Mouse (Mus musculus): ENCODE results near the gene Pofut2. TPM values are rescaled to one million over a fixed set of nuclear protein-coding genes. Genes with fewer than 3 reads are reported as not detected.

Pofut2 gene
- 78.3 and 80.8 TPM in 2 replicates for polyA plus RNA-seq (2012; ENCODE audit: insufficient read depth, low replicate concordance)

DNA sequence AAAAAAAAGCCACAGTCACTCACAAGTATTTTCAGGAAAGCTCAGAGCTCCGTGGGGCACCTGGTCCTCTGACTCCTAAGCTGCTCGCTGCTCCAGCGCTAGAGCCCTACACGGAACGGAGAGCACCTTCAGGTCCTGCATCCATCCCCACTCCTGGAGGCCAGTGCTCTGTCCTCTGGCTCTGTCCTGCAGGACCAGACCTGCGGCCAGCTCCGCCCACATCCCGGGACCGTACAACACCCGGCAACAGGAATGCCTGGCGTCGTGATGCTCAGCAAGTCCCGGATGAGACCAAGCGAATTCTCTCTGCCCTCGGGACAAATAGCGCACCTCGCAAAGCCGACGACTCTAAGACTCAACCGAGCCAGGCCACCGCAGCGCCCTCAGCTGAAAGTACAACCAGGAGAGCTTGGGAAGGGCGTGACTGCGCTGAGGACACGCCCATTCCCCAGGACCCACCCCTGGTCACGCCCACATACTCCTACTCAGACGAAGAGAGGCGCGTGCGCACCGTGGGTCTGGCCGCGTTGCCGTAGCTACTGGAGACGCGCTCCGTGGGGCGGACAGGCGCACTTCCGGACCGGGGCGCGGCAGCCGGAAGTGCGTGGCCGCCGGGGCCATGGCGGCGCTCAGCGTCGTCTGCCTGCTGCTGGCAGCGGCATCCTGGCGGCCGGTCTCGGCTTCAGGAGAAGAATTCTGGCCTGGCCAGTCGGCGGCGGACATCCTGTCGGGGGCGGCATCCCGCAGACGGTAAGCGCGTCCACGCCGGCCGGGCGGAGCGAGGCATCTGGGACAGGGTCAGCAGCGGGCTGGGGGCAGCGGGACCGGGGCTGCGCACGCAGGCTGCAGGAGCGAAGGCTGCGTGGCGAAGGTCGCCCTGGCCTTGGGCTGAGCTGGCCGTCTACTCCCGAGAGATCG, at the start of gene Pofut2:
Gene Pofut2, plus strand, starts transcription at position 515 of the 918 bp plus-strand sequence.
- Histone ChIP-seq H3K4me3 (replicated peaks) (peak within 1 kb of the TSS; percentile 99), H3K9me3 (no peaks in the 10 kb centered on the region)
- TF ChIP-seq GATA1 (IDR thresholded peaks at IDR 0.05; ENCODE audit: borderline replicate concordance, low read length) (no peak), FLI1 (IDR thresholded peaks at IDR 0.05; ENCODE audit: low read length) (peak; percentile 97)

DNA sequence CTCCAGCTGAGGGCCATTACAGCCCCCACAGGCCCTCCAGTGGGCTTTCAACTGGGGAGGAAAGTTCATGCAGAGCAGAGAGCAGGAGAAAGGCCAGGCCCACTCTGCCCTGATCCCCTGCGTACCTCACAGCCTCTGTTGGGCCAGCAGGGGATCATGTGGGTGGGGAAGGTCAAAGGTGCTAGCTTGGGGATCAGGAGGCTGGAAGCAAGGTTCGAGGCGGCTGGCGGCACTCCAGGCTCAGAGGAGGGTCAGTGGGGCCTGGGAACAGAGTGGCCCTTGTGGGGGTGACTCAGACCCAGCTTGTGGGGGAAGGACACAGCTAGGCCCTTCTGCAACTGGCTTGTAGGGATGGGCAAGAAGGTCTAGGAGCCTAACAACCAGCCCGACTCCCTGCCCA, 49.8 kb upstream of the Pofut2 start:
- no peak overlapping the region for H3K4me3 ChIP-seq (replicated peaks)
- no peaks in the 10 kb centered on the region for H3K27me3 ChIP-seq (replicated peaks)
- peaks cover 26% of the 10 kb centered on the region for H3K36me3 ChIP-seq (replicated peaks; ENCODE audit: low read length)
- H3K9me3 ChIP-seq = no peaks in the 10 kb centered on the region
- TF ChIP-seq FLI1 (IDR thresholded peaks at IDR 0.05; ENCODE audit: low read length) = no peak
- no peak for TF ChIP-seq GATA1 (IDR thresholded peaks at IDR 0.05; ENCODE audit: borderline replicate concordance, low read length)
- peaks cover 97% of the 10 kb centered on the region for H3K4me1 ChIP-seq

More for the DNA sequence above, at the start of gene Pofut2:
- H3K36me3 ChIP-seq (replicated peaks; ENCODE audit: low read length) = peaks cover 47% of the 10 kb centered on the region
- H3K4me1 ChIP-seq = peaks cover 53% of the 10 kb centered on the region
- H3K27me3 ChIP-seq (replicated peaks) = no peaks in the 10 kb centered on the region

DNA sequence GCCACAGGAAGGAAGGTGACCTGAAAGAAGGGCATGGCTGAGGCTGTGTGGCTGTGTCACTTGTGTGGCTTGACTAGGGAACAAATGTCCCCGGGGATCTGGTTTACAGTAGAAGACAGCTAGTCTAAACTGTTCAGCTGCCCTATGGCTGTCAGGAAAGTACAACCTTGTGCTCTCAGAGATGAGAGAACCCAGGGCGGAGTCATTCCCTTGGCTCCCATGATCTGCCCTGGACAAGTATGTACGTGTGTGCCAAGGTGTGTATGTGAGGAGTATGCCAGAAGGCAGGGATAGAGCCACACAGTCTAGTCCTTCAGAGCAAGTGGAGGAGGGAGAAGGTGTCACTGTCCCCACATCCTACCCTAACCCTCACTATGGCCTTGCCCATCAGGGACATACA, 48.4 kb upstream of the Pofut2 start:
- peaks cover 26% of the 10 kb centered on the region for H3K36me3 ChIP-seq (replicated peaks; ENCODE audit: low read length)
- TF ChIP-seq FLI1 (IDR thresholded peaks at IDR 0.05; ENCODE audit: low read length) = no peak
- TF ChIP-seq GATA1 (IDR thresholded peaks at IDR 0.05; ENCODE audit: borderline replicate concordance, low read length) = no peak
- H3K4me3 ChIP-seq (replicated peaks) = peak overlapping the region; percentile 87
- peaks cover 97% of the 10 kb centered on the region for H3K4me1 ChIP-seq
- H3K9me3 ChIP-seq = no peaks in the 10 kb centered on the region
- no peaks in the 10 kb centered on the region for H3K27me3 ChIP-seq (replicated peaks)

DNA sequence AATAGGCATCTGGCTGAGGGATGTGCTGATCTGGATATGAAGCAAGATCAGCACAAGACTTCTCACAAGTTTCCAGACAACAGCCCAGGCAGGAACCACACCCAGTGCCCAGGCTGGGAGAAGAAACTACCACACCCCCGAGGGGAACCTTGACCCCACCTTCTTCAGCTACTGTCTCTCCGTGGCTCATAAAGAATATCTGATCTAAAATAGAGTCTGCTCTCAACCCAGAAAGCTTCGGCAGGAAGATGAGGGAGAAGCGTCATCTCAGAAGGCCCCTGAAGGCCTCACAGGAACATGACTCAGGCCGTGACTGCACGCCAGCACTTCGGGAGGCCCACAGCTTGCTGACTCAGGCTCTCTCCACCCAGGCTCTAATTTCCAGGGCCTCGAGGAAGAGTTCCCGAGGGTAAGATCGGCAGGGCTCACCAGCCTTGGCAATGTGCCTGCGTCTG, 47.9 kb upstream of the Pofut2 start:
- no peaks in the 10 kb centered on the region for H3K9me3 ChIP-seq
- no peaks in the 10 kb centered on the region for H3K27me3 ChIP-seq (replicated peaks)
- TF ChIP-seq GATA1 (IDR thresholded peaks at IDR 0.05; ENCODE audit: borderline replicate concordance, low read length) (no peak), FLI1 (IDR thresholded peaks at IDR 0.05; ENCODE audit: low read length) (no peak)
- H3K4me3 ChIP-seq (replicated peaks) = peak overlapping the region; percentile 87
- H3K4me1 ChIP-seq = peaks cover 97% of the 10 kb centered on the region
- H3K36me3 ChIP-seq (replicated peaks; ENCODE audit: low read length) = peaks cover 26% of the 10 kb centered on the region

DNA sequence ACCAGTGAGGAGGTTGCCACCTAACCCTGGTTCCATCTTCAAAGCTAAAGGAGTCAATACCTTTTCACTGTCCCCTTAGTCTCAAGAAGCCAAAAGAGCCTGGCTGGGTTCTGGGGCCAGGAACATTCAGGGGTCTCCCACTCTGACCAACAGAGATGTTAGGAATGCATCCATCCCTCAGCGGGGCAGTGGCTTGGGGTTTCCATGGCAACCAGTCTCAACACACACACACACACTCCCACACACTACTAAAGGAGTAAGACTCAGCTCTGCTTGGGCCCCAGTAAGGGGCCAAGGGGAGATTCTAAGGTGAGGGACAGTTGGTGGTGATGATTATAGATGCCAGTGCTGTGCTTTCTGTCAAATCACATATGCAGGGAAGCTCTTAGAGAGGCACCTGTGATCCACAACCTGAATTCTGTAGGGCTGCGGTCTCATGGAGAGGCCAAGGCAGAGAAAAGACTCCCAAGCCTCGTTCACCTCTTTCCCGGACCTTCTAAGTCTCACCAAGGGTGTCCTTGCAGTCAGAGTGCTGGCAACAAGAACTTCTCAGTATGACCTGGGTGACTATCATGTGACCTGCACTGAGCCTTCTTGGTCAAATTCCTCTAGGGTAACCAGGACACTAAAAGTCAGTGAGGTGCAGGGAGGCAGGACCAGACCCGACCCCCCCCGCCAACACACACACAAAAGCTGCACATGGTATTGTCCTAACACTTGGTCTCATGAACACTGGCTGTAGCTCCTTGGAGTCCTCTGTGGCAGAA, 46.5 kb upstream of the Pofut2 start:
- no peaks in the 10 kb centered on the region for H3K9me3 ChIP-seq
- peaks cover 30% of the 10 kb centered on the region for H3K36me3 ChIP-seq (replicated peaks; ENCODE audit: low read length)
- H3K4me1 ChIP-seq = peaks cover 97% of the 10 kb centered on the region
- H3K27me3 ChIP-seq (replicated peaks) = no peaks in the 10 kb centered on the region
- peak overlapping the region; percentile 87 for H3K4me3 ChIP-seq (replicated peaks)
- TF ChIP-seq FLI1 (IDR thresholded peaks at IDR 0.05; ENCODE audit: low read length) (no peak), GATA1 (IDR thresholded peaks at IDR 0.05; ENCODE audit: borderline replicate concordance, low read length) (no peak)

DNA sequence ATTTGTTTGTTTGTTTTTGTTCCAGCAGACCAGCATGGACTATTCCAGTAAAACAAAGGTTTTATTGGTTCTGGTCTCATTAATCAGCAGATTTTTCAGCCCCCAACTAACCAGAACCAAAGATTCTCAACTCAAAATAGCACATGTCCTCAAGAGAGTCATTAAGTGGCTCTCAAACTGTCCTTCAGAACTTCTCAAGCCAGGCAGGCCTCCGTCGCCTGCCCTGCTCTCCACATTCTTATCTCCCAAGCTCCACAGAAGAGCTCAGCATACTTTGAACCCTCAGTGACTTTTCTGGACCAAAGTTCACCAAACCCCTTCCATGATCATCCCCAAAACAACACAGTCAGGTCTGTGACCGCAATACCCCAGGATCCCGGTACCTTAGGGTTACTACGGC, 45.5 kb upstream of the Pofut2 start:
- Histone ChIP-seq H3K27me3 (replicated peaks) (no peaks in the 10 kb centered on the region), H3K9me3 (no peaks in the 10 kb centered on the region), H3K4me3 (replicated peaks) (no peak overlapping the region), H3K4me1 (peaks cover 100% of the 10 kb centered on the region), H3K36me3 (replicated peaks; ENCODE audit: low read length) (peaks cover 34% of the 10 kb centered on the region)
- TF ChIP-seq FLI1 (IDR thresholded peaks at IDR 0.05; ENCODE audit: low read length) = no peak
- TF ChIP-seq GATA1 (IDR thresholded peaks at IDR 0.05; ENCODE audit: borderline replicate concordance, low read length) = no peak

DNA sequence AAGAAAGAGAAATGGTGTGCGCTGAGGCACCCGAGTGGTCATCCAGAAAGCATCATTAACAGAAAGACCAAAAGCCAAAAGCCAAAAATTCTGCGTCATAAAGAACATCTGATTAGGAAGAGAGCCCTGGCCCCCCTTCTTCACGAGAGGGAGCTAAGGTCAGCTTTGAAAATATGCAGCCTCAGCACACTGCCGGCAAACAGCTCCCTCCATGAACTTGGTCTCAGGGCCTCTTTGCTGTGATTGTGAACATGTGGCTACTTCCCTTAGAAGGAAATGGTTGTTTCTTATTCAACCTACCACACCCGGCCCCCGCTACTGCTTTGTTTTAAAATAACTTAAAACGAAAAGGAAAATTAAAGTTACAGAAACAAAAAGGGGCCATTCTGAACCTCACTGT, 44.4 kb upstream of the Pofut2 start:
- Histone ChIP-seq H3K9me3 (no peaks in the 10 kb centered on the region), H3K4me3 (replicated peaks) (no peak overlapping the region), H3K27me3 (replicated peaks) (no peaks in the 10 kb centered on the region), H3K36me3 (replicated peaks; ENCODE audit: low read length) (peaks cover 33% of the 10 kb centered on the region), H3K4me1 (peaks cover 100% of the 10 kb centered on the region)
- no peak for TF ChIP-seq FLI1 (IDR thresholded peaks at IDR 0.05; ENCODE audit: low read length)
- TF ChIP-seq GATA1 (IDR thresholded peaks at IDR 0.05; ENCODE audit: borderline replicate concordance, low read length) = no peak

DNA sequence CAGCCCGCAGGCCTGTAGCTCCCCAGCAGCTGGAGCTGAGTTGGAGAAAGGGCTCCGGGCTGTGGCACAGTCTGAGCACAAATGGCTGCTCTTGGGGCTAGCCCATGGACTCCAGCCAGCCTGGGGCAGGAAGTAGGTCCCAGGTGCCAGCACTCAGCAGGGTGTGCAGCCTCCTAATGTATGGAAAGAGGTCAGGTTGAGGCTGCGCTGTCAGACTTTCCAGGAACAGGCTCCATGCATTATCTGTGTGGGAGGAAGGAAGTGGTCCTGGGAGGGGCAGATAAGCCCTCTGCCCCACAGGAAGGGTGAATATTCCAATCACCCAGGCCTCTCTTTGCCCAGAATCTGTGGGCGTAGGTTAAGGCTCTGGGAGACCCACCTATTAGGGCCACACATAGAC, 43.4 kb upstream of the Pofut2 start:
- peaks cover 100% of the 10 kb centered on the region for H3K4me1 ChIP-seq
- H3K36me3 ChIP-seq (replicated peaks; ENCODE audit: low read length) = peaks cover 39% of the 10 kb centered on the region
- H3K27me3 ChIP-seq (replicated peaks) = no peaks in the 10 kb centered on the region
- TF ChIP-seq FLI1 (IDR thresholded peaks at IDR 0.05; ENCODE audit: low read length) = peak; percentile 68; the same call in 1 of the 2 replicates
- TF ChIP-seq GATA1 (IDR thresholded peaks at IDR 0.05; ENCODE audit: borderline replicate concordance, low read length) = peak; percentile 88
- peak overlapping the region; percentile 79 for H3K4me3 ChIP-seq (replicated peaks)
- H3K9me3 ChIP-seq = no peaks in the 10 kb centered on the region

DNA sequence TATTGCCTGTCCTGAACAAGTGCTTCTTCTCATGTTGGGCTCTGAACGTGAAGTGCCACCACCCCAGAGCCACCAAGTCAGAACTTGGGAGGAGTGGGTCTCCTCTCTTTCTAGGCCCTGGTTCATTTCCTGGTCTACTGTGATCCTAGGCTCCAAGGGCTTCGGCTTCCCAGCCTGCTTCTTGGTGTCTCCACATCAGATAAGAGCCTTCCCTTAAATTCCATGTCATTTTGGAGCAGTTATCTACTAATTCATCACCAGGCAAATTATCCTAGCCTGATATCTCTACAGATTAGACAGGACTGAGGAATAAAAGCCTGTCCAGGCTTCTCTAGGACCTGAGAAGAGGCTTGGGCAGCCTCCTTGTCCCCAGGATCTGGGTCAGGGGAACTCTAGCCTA, 42.7 kb upstream of the Pofut2 start:
- peaks cover 100% of the 10 kb centered on the region for H3K4me1 ChIP-seq
- peaks cover 39% of the 10 kb centered on the region for H3K36me3 ChIP-seq (replicated peaks; ENCODE audit: low read length)
- H3K27me3 ChIP-seq (replicated peaks) = no peaks in the 10 kb centered on the region
- H3K4me3 ChIP-seq (replicated peaks) = peak overlapping the region; percentile 79
- TF ChIP-seq FLI1 (IDR thresholded peaks at IDR 0.05; ENCODE audit: low read length) = no peak
- TF ChIP-seq GATA1 (IDR thresholded peaks at IDR 0.05; ENCODE audit: borderline replicate concordance, low read length) = no peak
- H3K9me3 ChIP-seq = no peaks in the 10 kb centered on the region
